Mouse (Mus musculus) liver, embryonic 15.5 days (tissue): ENCODE measurements around the gene Gm3371. TPM values are rescaled to one million over a fixed set of nuclear protein-coding genes. Genes with fewer than 3 reads are reported as not detected.
"Not testable (repeated sequence)": the region's sequence is repeated elsewhere in the genome, so short reads cannot be mapped to it uniquely, and the experiment has no call there.

Experiments used
- ATAC-seq: fragments of 200-750 bp; cut with Nextera tagmentation; 2 replicates; pipeline ENCODE4 v1.8.0; 2017; ENCODE audit warnings: moderate number of reproducible peaks, mild to moderate bottlenecking, moderate library complexity; ENCODE audit not compliant: insufficient read depth
- H3K27ac ChIP-seq: fragments of 300-500 bp; sonication (generic); replicated peaks from 2 replicates; pipeline ENCODE4 v1.5.1; 2015; ENCODE audit warnings: mild to moderate bottlenecking, inconsistent platforms
- H3K27me3 ChIP-seq: fragments of 300-500 bp; sonication (generic); 2 replicates; pipeline ENCODE4 v1.6.1; 2015; ENCODE audit warnings: mild to moderate bottlenecking, inconsistent platforms
- H3K36me3 ChIP-seq: fragments of 300-500 bp; sonication (generic); replicated peaks from 2 replicates; pipeline ENCODE4 v1.6.1; 2015; ENCODE audit warnings: moderate library complexity, mild to moderate bottlenecking, inconsistent platforms
- H3K4me1 ChIP-seq: fragments of 300-500 bp; sonication (generic); replicated peaks from 2 replicates; pipeline ENCODE4 v1.6.1; 2015; ENCODE audit warnings: inconsistent platforms
- H3K4me2 ChIP-seq: fragments of 300-500 bp; sonication (generic); 2 replicates; pipeline ENCODE4 v1.6.1; 2015; ENCODE audit warnings: moderate library complexity, mild to moderate bottlenecking, inconsistent platforms
- H3K4me3 ChIP-seq: fragments of 300-500 bp; sonication (generic); replicated peaks from 2 replicates; pipeline ENCODE4 v1.5.1; 2015; ENCODE audit warnings: mild to moderate bottlenecking, inconsistent platforms
- H3K9ac ChIP-seq: fragments of 300-500 bp; sonication (generic); 2 replicates; pipeline ENCODE4 v1.6.1; 2015; ENCODE audit warnings: moderate library complexity, mild to moderate bottlenecking, inconsistent platforms
- H3K9me3 ChIP-seq: fragments of 300-500 bp; sonication (generic); replicated peaks from 2 replicates; pipeline ENCODE4 v1.6.1; 2016; ENCODE audit warnings: inconsistent platforms
- WGBS: fragments of 180-500 bp; shearing (Covaris S2); methylation state at CpG from one replicate; pipeline ENCODE4 v1.1.7; 2015; ENCODE audit warnings: mixed read lengths; ENCODE audit not compliant: insufficient replicate concordance; 5-methylcytosine and 5-hydroxymethylcytosine counted together
- polyA plus RNA-seq: library from polyadenylated mRNA; unstranded; fragments of >200 nt; fragmentation: Nextera tagmentation; extraction: Ambion mirVana; gene quantifications from 2 replicates; pipeline ENCODE4 v1.2.1, GENCODE M21; 2015

The Gm3371 gene
- polyA plus RNA-seq = not detected in 2 replicates

DNA sequence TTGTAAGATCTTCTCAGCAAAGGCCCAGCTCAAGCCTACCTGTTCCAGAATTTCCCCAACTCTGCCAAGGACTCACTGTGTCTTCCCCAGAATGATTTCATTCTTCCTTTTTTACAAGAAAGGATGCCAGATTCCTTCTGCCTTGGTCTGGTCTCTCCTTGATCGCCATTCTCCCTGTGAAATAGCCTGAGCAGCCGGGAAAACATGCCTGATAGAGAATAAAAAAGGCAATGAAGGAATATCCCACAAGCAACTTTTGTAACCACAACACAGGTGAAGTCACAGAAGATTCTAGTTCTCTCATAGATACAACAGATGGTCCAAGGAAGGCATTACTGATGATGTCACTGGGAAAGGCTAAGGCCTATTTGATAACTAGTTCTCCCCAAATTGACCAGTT is at the start of gene Gm3371:
Gene Gm3371, minus strand, starts transcription at position 101 of the 400 bp plus-strand sequence.
- H3K4me1 ChIP-seq, H3K27me3 ChIP-seq, ATAC-seq, H3K4me3 ChIP-seq, H3K27ac ChIP-seq, H3K36me3 ChIP-seq, H3K9ac ChIP-seq, H3K4me2 ChIP-seq, H3K9me3 ChIP-seq: not testable (repeated sequence)
- WGBS = no CpG with 5 or more reads among the region's 2 CpGs

DNA sequence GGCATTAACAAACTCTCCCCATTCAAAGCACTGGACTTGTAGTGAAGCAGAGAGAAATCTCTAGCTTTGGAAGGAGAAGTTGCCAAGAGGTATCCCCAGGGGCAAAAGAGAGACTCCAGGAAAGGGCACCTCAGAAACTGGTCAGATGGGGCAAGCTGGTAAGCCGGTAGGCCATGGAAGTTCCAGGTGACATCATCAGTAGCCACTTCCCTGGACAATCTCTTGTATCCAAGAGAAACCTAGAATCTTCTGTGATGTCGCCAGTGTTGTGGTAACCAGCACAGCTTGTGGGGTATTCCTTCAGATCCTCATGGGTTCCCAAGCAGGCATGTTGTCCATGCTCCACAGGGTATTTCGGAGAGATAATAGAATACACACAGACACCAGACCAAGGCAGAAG is 22.8 kb upstream of the Gm3371 start, which contains the start of gene Gm8232:
Gene Gm8232, plus strand, starts transcription at position 301 of the 400 bp plus-strand sequence.
- H3K27me3 ChIP-seq, H3K9me3 ChIP-seq, H3K4me1 ChIP-seq, H3K9ac ChIP-seq, ATAC-seq, H3K36me3 ChIP-seq, H3K4me3 ChIP-seq, H3K27ac ChIP-seq, H3K4me2 ChIP-seq: not testable (repeated sequence)
- WGBS = 58% methylated on average over 3 of the region's 3 CpGs

DNA sequence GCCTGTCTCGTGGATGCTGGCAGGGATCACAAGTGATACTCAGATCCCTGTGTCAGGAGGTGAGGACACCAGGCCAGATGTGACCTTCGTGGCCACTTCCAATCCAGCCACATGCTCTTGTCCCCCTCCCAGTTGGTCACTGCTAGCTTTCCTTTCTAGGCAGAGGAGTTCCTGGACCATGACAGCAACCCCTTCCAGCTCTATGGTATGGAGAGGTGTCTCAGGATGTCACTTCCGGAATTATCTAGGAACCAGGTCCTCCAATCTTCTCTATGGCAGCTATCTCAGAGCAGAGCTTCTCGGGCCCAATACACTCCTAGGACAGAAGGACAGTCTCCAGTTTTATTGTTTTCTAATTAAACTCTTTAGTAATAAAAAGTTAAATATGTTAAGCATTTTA is 26.3 kb downstream of the Gm3371 start:
- H3K27ac ChIP-seq, H3K4me1 ChIP-seq, H3K36me3 ChIP-seq, H3K4me2 ChIP-seq, H3K9me3 ChIP-seq, H3K9ac ChIP-seq, H3K27me3 ChIP-seq, ATAC-seq, H3K4me3 ChIP-seq: not testable (repeated sequence)
- 50% methylated on average over 4 of the region's 4 CpGs for WGBS

DNA sequence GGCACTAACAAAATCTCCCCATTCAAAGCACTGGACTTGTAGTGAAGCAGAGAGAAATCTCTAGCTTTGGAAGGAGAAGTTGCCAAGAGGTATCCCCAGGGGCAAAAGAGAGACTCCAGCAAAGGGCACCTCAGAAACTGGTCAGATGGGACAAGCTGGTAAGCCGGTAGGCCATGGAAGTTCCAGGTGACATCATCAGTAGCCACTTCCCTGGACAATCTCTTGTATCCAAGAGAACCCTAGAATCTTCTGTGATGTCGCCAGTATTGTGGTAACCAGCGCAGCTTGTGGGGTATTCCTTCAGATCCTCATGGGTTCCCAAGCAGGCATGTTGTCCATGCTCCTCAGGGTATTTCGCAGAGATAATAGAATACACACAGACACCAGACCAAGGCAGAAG is 45.4 kb downstream of the Gm3371 start, which contains the start of gene Gm8229:
Gene Gm8229, plus strand, starts transcription at position 301 of the 400 bp plus-strand sequence.
- not testable (repeated sequence) for H3K4me1 ChIP-seq, H3K9ac ChIP-seq, H3K9me3 ChIP-seq, H3K4me2 ChIP-seq, H3K27me3 ChIP-seq, H3K4me3 ChIP-seq, H3K27ac ChIP-seq, ATAC-seq, H3K36me3 ChIP-seq
- WGBS = 71% methylated on average over 4 of the region's 4 CpGs

- not testable (repeated sequence) for H3K27ac ChIP-seq, H3K4me3 ChIP-seq, ATAC-seq, H3K9ac ChIP-seq, H3K4me2 ChIP-seq, H3K27me3 ChIP-seq, H3K4me1 ChIP-seq, H3K9me3 ChIP-seq, H3K36me3 ChIP-seq
These were observed 48.2 kb downstream of the Gm3371 start for GRCm38 (mm10) chr14:44362301-44362700.

- not testable (repeated sequence) for H3K4me2 ChIP-seq, ATAC-seq, H3K9me3 ChIP-seq, H3K4me1 ChIP-seq, H3K27me3 ChIP-seq, H3K4me3 ChIP-seq, H3K27ac ChIP-seq, H3K36me3 ChIP-seq, H3K9ac ChIP-seq
- WGBS = 31% methylated on average over 2 of the region's 2 CpGs
These were observed 49.1 kb downstream of the Gm3371 start for GRCm38 (mm10) chr14:44361416-44361815.

Other genes with a start within 250 kb of the Gm3371 start
- not detected in 2 replicates for gene Gm8212, start 213.0 kb downstream of the Gm3371 start, polyA plus RNA-seq
- not detected in 2 replicates for gene 4930503E14Rik, start 197.4 kb downstream of the Gm3371 start, polyA plus RNA-seq
- gene Gm8220, start 125.1 kb downstream of the Gm3371 start, polyA plus RNA-seq = not detected in 2 replicates
- gene Gm5930, start 72.1 kb downstream of the Gm3371 start, polyA plus RNA-seq = not detected in 2 replicates
- gene Gm8229, start 45.3 kb downstream of the Gm3371 start, polyA plus RNA-seq = not detected in 2 replicates
- not detected in 2 replicates for gene Gm8232, start 22.9 kb upstream of the Gm3371 start, polyA plus RNA-seq
- not detected in 2 replicates for gene BC061237, start 81.8 kb upstream of the Gm3371 start, polyA plus RNA-seq
- gene Gm17093, start 107.6 kb upstream of the Gm3371 start, polyA plus RNA-seq = not detected in 2 replicates
- not detected in 2 replicates for gene Gm8247, start 172.5 kb upstream of the Gm3371 start, polyA plus RNA-seq
- gene Gm5624, start 217.2 kb upstream of the Gm3371 start, polyA plus RNA-seq = not detected in 2 replicates